Comparison of ENCODE assay signal across 24 mouse cellular contexts in the genomic region with DNA sequence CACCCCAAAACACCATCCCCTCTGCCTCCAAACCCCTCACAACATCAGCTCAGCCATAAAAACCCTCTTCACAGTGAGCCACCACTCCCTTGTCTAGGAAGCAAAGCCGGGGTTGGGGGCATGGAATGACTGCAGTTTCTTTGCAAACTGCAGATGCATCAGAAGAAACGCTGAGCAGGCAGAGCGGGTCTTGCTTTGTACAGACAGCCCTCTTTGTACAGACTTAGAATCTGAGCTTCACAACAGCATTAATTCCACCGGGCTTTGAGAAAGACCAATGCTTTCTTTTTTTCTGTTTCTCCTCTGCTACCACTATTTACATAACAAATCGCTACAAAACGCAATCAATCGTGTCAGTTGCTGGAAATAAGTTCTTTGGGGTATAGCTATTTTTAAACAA.
DNase-seq lines count a peak whose midpoint lies in the region; ATAC-seq lines count a peak whose summit lies in the region.
"Had no signal": no experiment of that assay in that cellular context is flagged by ENCODE, and none has a peak within 500 bp of the region (broad histone marks: within the 10 kb centered on the region; RNA-seq: fewer than 3 reads in every experiment).

No protein-coding gene starts in this region.

- H3K27me3 ChIP-seq in embryonic facial prominence, embryonic 14.5 days (replicated peaks; ENCODE audit: control insufficient read depth, insufficient read depth, low read length), result no peaks in the 10 kb centered on the region
- H3K27me3 ChIP-seq in embryonic facial prominence, embryonic 10.5 days (replicated peaks; ENCODE audit: low read depth, poor library complexity, severe bottlenecking), result no peaks in the 10 kb centered on the region
- H3K27me3 ChIP-seq in heart, embryonic 10.5 days (ENCODE audit: insufficient read depth, poor library complexity, severe bottlenecking), result no peaks in the 10 kb centered on the region
- no peaks in the 10 kb centered on the region for H3K27me3 ChIP-seq in midbrain, embryonic 10.5 days (ENCODE audit: low read depth, poor library complexity, severe bottlenecking)
- no peaks in the 10 kb centered on the region for H3K27me3 ChIP-seq in midbrain, embryonic 14.5 days (ENCODE audit: control insufficient read depth, insufficient read depth, low read length)
- H3K27me3 ChIP-seq: embryonic facial prominence, embryonic 12.5 days; hindbrain, embryonic 13.5 days; Patski had no signal

- ATAC-seq in embryonic facial prominence, embryonic 14.5 days (ENCODE audit: low read depth), result no peak
- ATAC-seq in midbrain, embryonic 14.5 days (ENCODE audit: low FRiP score, low TSS enrichment), result no peak
- ATAC-seq: activated CD4-positive, CD25-positive, alpha-beta regulatory T cell, adult 4 months; CD4-positive, CD25-positive, alpha-beta regulatory T cell, adult 4 months; forebrain, embryonic 14.5 days; intestine, postnatal 0 days; Patski had no signal

- no peak overlapping the region for H3K4me2 ChIP-seq in embryonic facial prominence, embryonic 14.5 days (ENCODE audit: low read depth, low read length)
- no peak overlapping the region for H3K4me2 ChIP-seq in midbrain, embryonic 14.5 days (ENCODE audit: low read length)
- H3K4me2 ChIP-seq: embryonic facial prominence, embryonic 12.5 days; hindbrain, embryonic 13.5 days had no signal

- no peaks in the 10 kb centered on the region for H3K9me3 ChIP-seq in embryonic facial prominence, embryonic 14.5 days (ENCODE audit: control insufficient read depth, low read length)
- H3K9me3 ChIP-seq in embryonic facial prominence, embryonic 10.5 days, result no peaks in the 10 kb centered on the region
- H3K9me3 ChIP-seq in heart, embryonic 10.5 days, result no peaks in the 10 kb centered on the region
- no peaks in the 10 kb centered on the region for H3K9me3 ChIP-seq in midbrain, embryonic 10.5 days (replicated peaks)
- no peaks in the 10 kb centered on the region for H3K9me3 ChIP-seq in midbrain, embryonic 14.5 days (ENCODE audit: control insufficient read depth, low read length)
- H3K9me3 ChIP-seq: embryonic facial prominence, embryonic 12.5 days; hindbrain, embryonic 13.5 days had no signal

- no peaks in the 10 kb centered on the region for H3K4me1 ChIP-seq in embryonic facial prominence, embryonic 14.5 days (ENCODE audit: control insufficient read depth, insufficient read depth, low read length)
- H3K4me1 ChIP-seq in embryonic facial prominence, embryonic 10.5 days, result no peaks in the 10 kb centered on the region
- H3K4me1 ChIP-seq in heart, embryonic 10.5 days, result no peaks in the 10 kb centered on the region
- peaks cover 7% of the 10 kb centered on the region for H3K4me1 ChIP-seq in midbrain, embryonic 10.5 days
- H3K4me1 ChIP-seq in midbrain, embryonic 14.5 days (ENCODE audit: control insufficient read depth, insufficient read depth, low read length), result no peaks in the 10 kb centered on the region
- H3K4me1 ChIP-seq: embryonic facial prominence, embryonic 12.5 days; hindbrain, embryonic 13.5 days had no signal

- H3K36me3 ChIP-seq in embryonic facial prominence, embryonic 14.5 days (ENCODE audit: control insufficient read depth, insufficient read depth, low read length), result no peaks in the 10 kb centered on the region
- H3K36me3 ChIP-seq in embryonic facial prominence, embryonic 10.5 days (replicated peaks), result no peaks in the 10 kb centered on the region
- H3K36me3 ChIP-seq in heart, embryonic 10.5 days, result no peaks in the 10 kb centered on the region
- H3K36me3 ChIP-seq in midbrain, embryonic 10.5 days, result no peaks in the 10 kb centered on the region
- no peaks in the 10 kb centered on the region for H3K36me3 ChIP-seq in midbrain, embryonic 14.5 days (ENCODE audit: control insufficient read depth, insufficient read depth, low read length)
- H3K36me3 ChIP-seq: embryonic facial prominence, embryonic 12.5 days; hindbrain, embryonic 13.5 days had no signal

- H3K4me3 ChIP-seq in embryonic facial prominence, embryonic 14.5 days (ENCODE audit: low read depth, low read length), result no peak overlapping the region
- no peak overlapping the region for H3K4me3 ChIP-seq in embryonic facial prominence, embryonic 10.5 days
- no peak overlapping the region for H3K4me3 ChIP-seq in heart, embryonic 10.5 days
- no peak overlapping the region for H3K4me3 ChIP-seq in midbrain, embryonic 10.5 days
- H3K4me3 ChIP-seq in midbrain, embryonic 14.5 days (replicated peaks; ENCODE audit: low read depth, low read length), result no peak overlapping the region
- H3K4me3 ChIP-seq: embryonic facial prominence, embryonic 12.5 days; gastrocnemius, adult 2 months; hindbrain, embryonic 13.5 days had no signal

- H3K9ac ChIP-seq in embryonic facial prominence, embryonic 14.5 days (ENCODE audit: low read depth, low read length), result no peak overlapping the region
- H3K9ac ChIP-seq in midbrain, embryonic 14.5 days (replicated peaks; ENCODE audit: low read length), result no peak overlapping the region
- H3K9ac ChIP-seq: embryonic facial prominence, embryonic 12.5 days; hindbrain, embryonic 13.5 days had no signal

- no peak overlapping the region for H3K27ac ChIP-seq in embryonic facial prominence, embryonic 14.5 days (replicated peaks; ENCODE audit: low read depth, low read length)
- H3K27ac ChIP-seq in embryonic facial prominence, embryonic 10.5 days (replicated peaks), result no peak overlapping the region
- no peak overlapping the region for H3K27ac ChIP-seq in heart, embryonic 10.5 days
- peak overlapping the region; percentile 61; the same call in 1 of the 2 replicates for H3K27ac ChIP-seq in midbrain, embryonic 10.5 days (replicated peaks)
- H3K27ac ChIP-seq in midbrain, embryonic 14.5 days (replicated peaks; ENCODE audit: low read depth, low read length), result no peak overlapping the region
- H3K27ac ChIP-seq: embryonic facial prominence, embryonic 12.5 days; gastrocnemius, adult 2 months; hindbrain, embryonic 13.5 days had no signal

- peak; percentile 11 for DNase-seq in embryonic facial prominence, embryonic 14.5 days (ENCODE audit: low spot score)
- no peak for DNase-seq in embryonic facial prominence, embryonic 10.5 days (ENCODE audit: low spot score)
- peak; percentile 63 for DNase-seq in heart, adult 11 months
- no peak for DNase-seq in heart, embryonic 10.5 days (ENCODE audit: low spot score)
- no peak for DNase-seq in midbrain, embryonic 10.5 days (ENCODE audit: low spot score)
- no peak for DNase-seq in midbrain, embryonic 14.5 days
- no peak for DNase-seq in retina, postnatal 1 day
- DNase-seq: adrenal gland, postnatal 14 days; B cell, adult 2 months; cerebellum, adult 11 months; cerebellum, adult 8-10 months; cerebellum, postnatal 14 days; embryo, embryonic 11 days; gastrocnemius, adult 2 months; gastrocnemius, postnatal 25 days; heart, postnatal 10 days; heart, postnatal 4 days had no signal

- WGBS in embryonic facial prominence, embryonic 14.5 days, result 42% methylated on average over 7 of the region's 7 CpGs
- 49% methylated on average over 7 of the region's 7 CpGs for WGBS in embryonic facial prominence, embryonic 10.5 days
- WGBS in heart, embryonic 10.5 days, result 55% methylated on average over 7 of the region's 7 CpGs
- WGBS in midbrain, embryonic 10.5 days, result 47% methylated on average over 7 of the region's 7 CpGs
- 39% methylated on average over 7 of the region's 7 CpGs for WGBS in midbrain, embryonic 14.5 days

Comparison
In these comparisons a context has a peak if more than half of its experiments do, and no peak if none do; other contexts are left out.
1. DNase-seq: peak in embryonic facial prominence, embryonic 14.5 days (single experiment) and heart, adult 11 months (single experiment); none in embryonic facial prominence, embryonic 10.5 days (single experiment), heart, embryonic 10.5 days (single experiment), midbrain, embryonic 10.5 days (single experiment), midbrain, embryonic 14.5 days (single experiment) and retina, postnatal 1 day (single experiment).